Mouse (Mus musculus): ENCODE data around the gene Thrb. TPM values are rescaled to one million over a fixed set of nuclear protein-coding genes. Genes with fewer than 3 reads are reported as not detected.

Gene Thrb
- polyA plus RNA-seq, 1 experiment from 2014 or later: 0.77 TPM

DNA sequence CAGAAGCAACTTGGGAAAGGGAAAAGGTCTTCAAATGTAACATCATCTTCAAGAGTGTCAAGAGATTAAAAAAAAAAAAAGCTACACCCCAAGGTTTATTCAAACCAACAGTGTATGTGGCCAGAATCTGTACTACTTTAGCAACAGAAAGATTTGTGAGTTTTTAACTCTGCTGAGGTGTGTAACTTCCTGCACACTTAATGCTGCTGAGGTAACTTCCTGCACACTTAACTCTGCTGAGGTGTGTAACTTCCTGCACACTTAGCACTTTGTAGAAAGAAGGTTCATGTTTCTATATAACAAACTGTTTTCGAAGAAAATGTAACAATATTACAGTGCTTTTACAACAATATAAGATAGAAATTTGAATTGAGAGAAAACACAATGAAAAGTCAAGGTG, 343.6 kb downstream of the Thrb start:
- Histone ChIP-seq H3K27ac (no peak overlapping the region), H3K36me3 (no peaks in the 10 kb centered on the region), H3K9me3 (no peaks in the 10 kb centered on the region), H3K4me3 (no peak overlapping the region), H3K27me3 (ENCODE audit: insufficient read depth, poor library complexity, severe bottlenecking) (no peaks in the 10 kb centered on the region), H3K4me1 (replicated peaks) (no peaks in the 10 kb centered on the region)
- WGBS: 89% methylated on average over 1 of the region's 1 CpGs
- no peak for DNase-seq (ENCODE audit: low spot score)

DNA sequence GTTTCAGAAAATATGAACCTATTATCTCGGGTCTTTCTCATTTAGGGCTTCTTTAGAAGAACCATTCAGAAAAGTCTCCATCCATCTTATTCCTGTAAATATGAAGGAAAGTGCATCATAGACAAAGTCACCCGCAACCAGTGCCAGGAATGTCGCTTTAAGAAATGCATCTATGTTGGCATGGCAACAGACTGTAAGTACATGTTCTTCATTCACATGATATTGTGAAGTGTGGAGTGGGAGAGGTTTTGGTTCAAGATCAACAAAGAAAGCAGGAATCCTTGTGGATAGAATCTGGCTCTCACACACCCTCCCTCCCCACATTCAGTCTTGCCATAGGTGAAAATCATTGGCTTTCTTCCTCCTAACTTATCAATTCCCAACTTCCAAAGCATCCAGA, 348.5 kb downstream of the Thrb start:
- no peak overlapping the region for H3K4me3 ChIP-seq
- WGBS: 90% methylated on average over 3 of the region's 3 CpGs
- no peak overlapping the region for H3K27ac ChIP-seq

DNA sequence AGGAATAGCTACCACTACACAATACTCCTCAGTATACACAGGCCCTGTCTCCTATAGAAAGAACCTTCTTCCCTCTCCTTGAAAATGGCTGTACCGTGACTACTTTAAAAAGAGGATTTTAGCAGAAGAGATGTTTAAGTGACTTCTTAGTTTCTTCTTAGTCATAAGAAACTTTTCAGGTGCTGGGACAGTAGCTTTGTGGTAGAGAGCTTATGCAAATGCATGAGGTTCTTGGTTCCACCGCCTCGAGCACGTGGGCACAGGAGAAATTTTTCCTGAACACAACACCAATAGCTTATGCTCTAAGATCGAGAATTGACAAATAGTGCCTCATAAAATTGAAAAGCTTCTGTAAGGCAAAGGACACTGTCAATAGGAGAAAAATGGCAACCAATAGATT, 356.5 kb downstream of the Thrb start:
- no peak for DNase-seq (ENCODE audit: low spot score)
- no peaks in the 10 kb centered on the region for H3K4me1 ChIP-seq (replicated peaks)
- no peak overlapping the region for H3K27ac ChIP-seq
- no peaks in the 10 kb centered on the region for H3K27me3 ChIP-seq (ENCODE audit: insufficient read depth, poor library complexity, severe bottlenecking)
- no peaks in the 10 kb centered on the region for H3K9me3 ChIP-seq
- H3K4me3 ChIP-seq: no peak overlapping the region
- no peaks in the 10 kb centered on the region for H3K36me3 ChIP-seq
- WGBS: 87% methylated on average over 5 of the region's 5 CpGs

More for the DNA sequence above, 348.5 kb downstream of the Thrb start:
- H3K4me1 ChIP-seq (replicated peaks): no peaks in the 10 kb centered on the region
- no peaks in the 10 kb centered on the region for H3K27me3 ChIP-seq (ENCODE audit: insufficient read depth, poor library complexity, severe bottlenecking)
- H3K36me3 ChIP-seq: no peaks in the 10 kb centered on the region
- no peaks in the 10 kb centered on the region for H3K9me3 ChIP-seq
- no peak for DNase-seq (ENCODE audit: low spot score)

DNA sequence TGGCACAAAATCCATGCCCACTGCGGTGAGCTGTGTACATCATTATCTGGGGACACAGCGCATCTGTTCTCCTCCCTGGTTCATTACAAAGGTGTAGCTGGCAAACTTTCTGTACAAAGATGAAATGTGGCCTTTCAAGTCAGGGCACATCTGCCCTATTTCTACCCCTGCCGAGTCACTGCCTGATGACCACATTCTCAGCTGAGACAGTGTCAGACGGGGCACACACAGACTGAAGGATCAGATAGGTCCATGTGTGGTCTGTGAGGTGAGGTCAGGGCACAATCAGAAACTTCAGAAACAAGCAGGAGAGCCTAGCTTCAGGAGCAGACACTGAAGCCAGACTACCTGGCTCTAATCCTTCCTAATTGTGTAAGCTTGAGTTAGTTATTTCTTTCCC, 360.1 kb downstream of the Thrb start:
- H3K36me3 ChIP-seq: no peaks in the 10 kb centered on the region
- H3K4me1 ChIP-seq (replicated peaks): no peaks in the 10 kb centered on the region
- WGBS: 84% methylated on average over 4 of the region's 4 CpGs
- H3K27me3 ChIP-seq (ENCODE audit: insufficient read depth, poor library complexity, severe bottlenecking): no peaks in the 10 kb centered on the region
- H3K9me3 ChIP-seq: no peaks in the 10 kb centered on the region
- no peak overlapping the region for H3K27ac ChIP-seq
- no peak overlapping the region for H3K4me3 ChIP-seq
- DNase-seq (ENCODE audit: low spot score): no peak

DNA sequence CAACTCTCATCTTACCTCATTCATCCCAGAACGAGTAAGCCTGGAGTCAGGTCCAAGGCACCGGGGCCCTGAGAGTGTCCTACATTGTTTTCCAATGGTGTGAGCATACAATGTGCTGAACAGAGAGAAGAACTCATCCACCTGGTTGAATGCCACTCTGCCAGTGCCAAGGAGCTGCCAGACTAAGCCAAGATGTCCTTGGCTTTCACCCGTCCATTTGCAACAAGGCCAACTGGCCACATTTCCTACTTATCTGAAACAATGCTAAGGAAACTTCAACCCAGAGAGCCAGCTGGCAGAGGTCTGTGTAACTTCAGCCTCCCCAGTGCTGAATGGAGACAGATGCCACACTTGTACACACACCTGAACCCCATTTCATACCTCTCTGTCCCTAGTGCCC, 360.6 kb downstream of the Thrb start:
- Histone ChIP-seq H3K27ac (no peak overlapping the region), H3K27me3 (ENCODE audit: insufficient read depth, poor library complexity, severe bottlenecking) (no peaks in the 10 kb centered on the region), H3K4me1 (replicated peaks) (no peaks in the 10 kb centered on the region), H3K36me3 (no peaks in the 10 kb centered on the region), H3K9me3 (no peaks in the 10 kb centered on the region), H3K4me3 (no peak overlapping the region)
- WGBS: 81% methylated on average over 3 of the region's 3 CpGs
- DNase-seq (ENCODE audit: low spot score): no peak

DNA sequence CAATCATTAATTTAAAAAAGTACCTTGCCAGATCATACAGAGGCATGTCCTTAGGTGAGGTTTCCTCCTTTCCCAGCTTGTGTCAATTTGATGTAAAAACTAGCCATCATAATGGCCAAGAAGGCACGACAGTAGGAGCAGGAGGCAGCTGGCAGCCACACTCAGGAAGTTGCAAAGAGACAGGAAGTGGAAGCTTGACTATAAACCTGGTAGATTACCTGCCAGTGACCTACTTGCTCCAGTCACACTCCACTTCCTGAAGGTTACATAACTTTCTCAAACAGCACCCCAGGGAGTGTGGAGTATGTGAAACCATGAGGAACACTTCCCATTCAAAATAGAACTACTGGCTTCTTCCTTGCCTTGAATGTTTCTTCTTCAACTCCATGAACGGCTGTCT, 361.7 kb downstream of the Thrb start:
- no peak overlapping the region for H3K4me3 ChIP-seq
- H3K4me1 ChIP-seq (replicated peaks): no peaks in the 10 kb centered on the region
- no peak for DNase-seq (ENCODE audit: low spot score)
- H3K27me3 ChIP-seq (ENCODE audit: insufficient read depth, poor library complexity, severe bottlenecking): no peaks in the 10 kb centered on the region
- no peak overlapping the region for H3K27ac ChIP-seq
- no peaks in the 10 kb centered on the region for H3K9me3 ChIP-seq
- no peaks in the 10 kb centered on the region for H3K36me3 ChIP-seq
- WGBS: 84% methylated on average over 2 of the region's 2 CpGs

DNA sequence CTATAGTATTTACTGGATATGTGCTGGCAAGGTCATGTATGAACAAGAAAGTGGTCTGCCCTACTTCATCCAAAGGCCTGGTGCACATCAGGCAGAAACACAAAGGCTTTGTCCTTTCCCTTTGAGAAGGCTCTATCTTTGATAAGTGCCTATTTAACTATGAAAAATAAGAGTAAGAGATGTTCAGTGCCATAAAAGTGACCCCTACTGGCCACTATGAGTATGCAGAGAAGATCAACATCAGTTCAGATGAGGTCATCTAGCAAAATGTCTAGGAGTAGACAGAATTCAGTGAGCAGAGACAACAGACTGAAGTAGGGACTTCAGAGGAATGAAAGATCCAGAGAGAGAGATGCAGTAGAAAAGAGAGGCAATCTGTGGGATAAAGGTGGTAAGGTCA, 362.3 kb downstream of the Thrb start:
- no peaks in the 10 kb centered on the region for H3K4me1 ChIP-seq (replicated peaks)
- H3K9me3 ChIP-seq: no peaks in the 10 kb centered on the region
- no peak overlapping the region for H3K27ac ChIP-seq
- no peaks in the 10 kb centered on the region for H3K27me3 ChIP-seq (ENCODE audit: insufficient read depth, poor library complexity, severe bottlenecking)
- no peaks in the 10 kb centered on the region for H3K36me3 ChIP-seq
- H3K4me3 ChIP-seq: no peak overlapping the region
- DNase-seq (ENCODE audit: low spot score): no peak

DNA sequence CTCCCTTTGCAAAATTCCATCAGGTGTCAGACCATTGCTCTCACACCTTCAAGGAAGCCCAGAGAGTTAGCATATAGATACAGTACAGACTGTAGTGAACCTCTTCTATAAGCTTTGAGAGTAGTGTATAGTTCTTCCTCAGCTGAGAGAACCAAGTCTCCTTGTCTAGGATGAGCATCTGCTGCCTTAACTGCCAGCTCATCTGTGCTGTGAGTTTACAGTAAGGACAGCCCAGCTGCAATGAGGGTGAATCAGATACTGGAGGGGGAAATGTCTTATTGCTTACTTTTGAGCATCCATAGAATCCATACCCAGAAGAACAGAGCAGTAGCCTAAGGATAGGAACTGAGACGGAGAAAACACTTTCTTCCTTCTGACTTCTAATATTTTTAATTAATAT, 367.8 kb downstream of the Thrb start:
- no peak for DNase-seq (ENCODE audit: low spot score)
- Histone ChIP-seq H3K9me3 (no peaks in the 10 kb centered on the region), H3K36me3 (no peaks in the 10 kb centered on the region), H3K27ac (no peak overlapping the region), H3K4me1 (replicated peaks) (no peaks in the 10 kb centered on the region), H3K4me3 (no peak overlapping the region), H3K27me3 (ENCODE audit: insufficient read depth, poor library complexity, severe bottlenecking) (no peaks in the 10 kb centered on the region)
- 90% methylated on average over 1 of the region's 1 CpGs for WGBS

DNA sequence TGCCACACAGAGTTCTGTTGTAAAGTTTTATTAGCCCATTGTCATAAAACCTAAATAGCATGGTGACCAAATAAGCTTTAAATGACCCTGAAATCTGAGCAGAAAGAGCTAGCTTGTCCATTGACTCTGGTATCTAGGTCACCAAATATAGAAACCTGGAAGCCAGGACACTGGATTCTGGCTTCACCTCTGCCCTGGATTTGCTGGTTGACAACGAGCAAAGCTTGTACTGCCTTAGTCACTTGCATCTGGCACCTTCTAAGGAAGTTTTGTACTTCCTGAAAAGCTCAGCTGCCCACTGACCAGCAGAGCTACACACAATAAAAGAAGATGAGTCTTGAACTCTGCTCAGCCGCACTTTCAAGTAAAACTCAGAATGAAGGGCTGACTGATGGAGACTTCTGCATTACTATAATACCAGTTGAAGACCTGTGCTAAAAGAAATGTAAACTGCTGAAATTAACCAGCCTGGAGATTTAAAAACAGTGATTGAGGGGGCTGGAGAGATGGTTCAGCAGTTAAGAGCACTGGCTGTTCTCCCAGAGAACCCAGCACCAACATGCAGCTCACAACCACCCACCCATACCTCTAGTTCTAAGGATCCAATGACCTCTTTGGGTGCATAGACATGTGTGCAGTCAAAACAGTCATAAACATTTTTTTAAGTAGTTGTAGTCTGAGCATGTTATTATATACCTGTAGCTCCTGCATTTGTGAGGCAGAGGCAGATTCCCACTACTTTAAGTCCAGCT, 369.3 kb downstream of the Thrb start:
- H3K36me3 ChIP-seq: no peaks in the 10 kb centered on the region
- H3K27me3 ChIP-seq (ENCODE audit: insufficient read depth, poor library complexity, severe bottlenecking): no peaks in the 10 kb centered on the region
- H3K4me1 ChIP-seq (replicated peaks): no peaks in the 10 kb centered on the region
- no peak overlapping the region for H3K27ac ChIP-seq
- 79% methylated on average over 2 of the region's 2 CpGs for WGBS
- H3K4me3 ChIP-seq: no peak overlapping the region
- DNase-seq (ENCODE audit: low spot score): no peak
- no peaks in the 10 kb centered on the region for H3K9me3 ChIP-seq

DNA sequence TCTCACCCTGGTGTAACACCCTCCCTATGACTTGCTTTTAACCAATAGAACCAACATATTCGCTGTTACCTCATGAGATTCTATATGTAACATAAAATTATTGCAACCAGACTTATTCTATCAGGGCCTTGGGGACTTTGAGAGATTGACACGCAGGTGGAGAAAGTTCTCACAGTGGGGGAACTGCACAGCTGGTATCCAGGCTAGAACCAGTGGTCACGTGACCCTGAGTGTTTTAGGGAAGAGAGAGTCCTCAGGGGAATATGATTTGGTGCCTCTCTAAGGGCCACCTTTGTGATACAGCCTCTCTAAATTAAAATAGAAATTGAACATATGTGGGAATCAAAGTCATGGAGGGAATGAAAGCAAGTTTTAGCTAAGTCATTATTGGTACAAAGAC, 371.9 kb downstream of the Thrb start:
- H3K36me3 ChIP-seq: no peaks in the 10 kb centered on the region
- H3K4me1 ChIP-seq (replicated peaks): no peaks in the 10 kb centered on the region
- H3K27me3 ChIP-seq (ENCODE audit: insufficient read depth, poor library complexity, severe bottlenecking): no peaks in the 10 kb centered on the region
- WGBS: 81% methylated on average over 3 of the region's 3 CpGs
- DNase-seq (ENCODE audit: low spot score): no peak
- no peaks in the 10 kb centered on the region for H3K9me3 ChIP-seq
- no peak overlapping the region for H3K27ac ChIP-seq
- H3K4me3 ChIP-seq: no peak overlapping the region

DNA sequence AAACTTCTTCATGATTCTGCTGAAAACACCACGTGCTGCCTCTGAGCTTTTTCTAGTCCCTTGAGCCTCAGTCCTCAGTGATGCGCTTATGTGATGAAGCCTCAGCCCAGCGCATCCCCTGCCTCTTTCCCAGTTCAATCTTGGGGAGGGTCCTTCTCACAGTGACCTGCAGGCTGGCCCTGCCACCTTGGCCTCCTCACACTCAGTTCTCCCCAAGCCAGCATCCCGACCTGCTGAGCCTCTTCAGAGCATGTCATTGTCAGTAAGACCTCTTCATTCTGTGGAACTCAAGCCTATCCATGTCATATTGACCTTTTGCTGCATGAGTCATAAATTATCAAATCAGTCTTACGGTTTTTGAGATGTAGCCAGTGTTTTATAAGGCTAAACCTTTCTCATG, 376.5 kb downstream of the Thrb start:
- 80% methylated on average over 5 of the region's 5 CpGs for WGBS
- no peaks in the 10 kb centered on the region for H3K27me3 ChIP-seq (ENCODE audit: insufficient read depth, poor library complexity, severe bottlenecking)

DNA sequence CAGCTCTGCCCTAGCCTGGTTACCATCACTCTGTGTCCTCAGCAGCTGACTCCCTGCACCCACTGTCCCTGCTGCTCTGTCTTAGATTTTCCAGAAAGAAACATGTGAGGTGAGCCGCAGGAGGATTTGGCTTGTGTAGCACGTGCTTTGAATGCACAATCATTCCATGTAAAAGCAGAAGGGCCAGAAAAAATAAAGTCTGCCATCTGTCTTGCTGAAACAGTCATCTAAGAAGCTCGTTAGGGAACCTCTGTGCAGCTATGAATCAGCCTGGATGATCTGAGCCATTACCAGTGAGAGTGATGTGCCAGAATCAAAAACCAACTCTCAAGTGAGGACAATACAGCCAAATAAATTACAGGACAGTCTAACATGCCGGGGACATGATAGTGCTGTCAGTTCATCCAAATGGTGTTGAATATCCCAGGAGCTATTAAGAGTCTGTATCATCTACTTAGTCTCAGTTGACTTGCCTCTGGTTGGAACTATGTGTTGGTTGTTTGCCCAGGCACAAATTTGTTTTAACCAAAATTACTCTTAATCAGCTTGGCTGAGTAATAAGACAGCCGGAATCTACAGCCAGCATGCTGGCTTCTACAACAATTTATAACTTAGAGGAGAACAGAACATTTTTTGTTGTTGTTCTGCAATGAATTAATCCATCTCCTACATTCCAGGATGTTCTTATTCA, 402.2 kb downstream of the Thrb start:
- no peaks in the 10 kb centered on the region for H3K36me3 ChIP-seq
- no peak overlapping the region for H3K27ac ChIP-seq
- H3K4me1 ChIP-seq (replicated peaks): no peaks in the 10 kb centered on the region
- H3K4me3 ChIP-seq: no peak overlapping the region
- 79% methylated on average over 5 of the region's 5 CpGs for WGBS
- H3K9me3 ChIP-seq: peaks cover 2% of the 10 kb centered on the region; the same call in 1 of the 2 replicates
- DNase-seq (ENCODE audit: low spot score): no peak
- H3K27me3 ChIP-seq (ENCODE audit: insufficient read depth, poor library complexity, severe bottlenecking): no peaks in the 10 kb centered on the region

More for the DNA sequence above, 376.5 kb downstream of the Thrb start:
- no peaks in the 10 kb centered on the region for H3K4me1 ChIP-seq (replicated peaks)
- no peaks in the 10 kb centered on the region for H3K9me3 ChIP-seq
- no peak overlapping the region for H3K27ac ChIP-seq
- no peak overlapping the region for H3K4me3 ChIP-seq
- H3K36me3 ChIP-seq: no peaks in the 10 kb centered on the region
- no peak for DNase-seq (ENCODE audit: low spot score)

All from hindbrain, embryonic 10.5 days (tissue).